Comparison of ENCODE assay signal across 15 mouse cellular contexts in the genomic region with DNA sequence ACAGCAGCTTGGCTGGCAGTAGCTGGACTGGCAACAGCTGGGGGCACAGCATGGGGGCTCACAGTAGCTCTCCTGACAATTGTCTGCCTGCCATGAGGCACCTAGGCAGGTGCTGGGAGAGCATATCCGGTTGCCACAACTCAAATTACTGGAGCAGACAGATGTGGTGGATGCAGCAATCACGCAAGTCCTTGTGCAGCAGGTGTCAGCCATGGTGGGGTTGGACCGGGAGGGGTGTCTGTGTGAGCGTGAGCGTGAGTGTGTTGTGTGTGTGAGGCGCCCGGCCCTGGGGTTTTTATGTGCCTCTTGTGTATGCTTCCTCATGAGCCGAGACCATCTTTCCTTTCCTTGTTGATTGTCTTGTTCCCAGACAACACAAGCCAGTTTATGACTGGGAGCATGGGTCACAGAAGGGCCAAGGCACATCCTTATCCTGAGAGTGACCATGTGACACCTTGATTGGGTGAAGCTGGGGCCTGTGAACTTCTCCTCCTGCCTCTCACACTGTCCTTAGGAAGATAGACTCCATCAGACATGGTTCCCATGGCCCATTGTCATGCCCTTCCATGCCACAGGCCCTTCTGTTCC. TPM values are rescaled to one million over a fixed set of nuclear protein-coding genes. Genes with fewer than 3 reads are reported as not detected.
A peak's percentile ranks its signal among the peaks of the same experiment; 100 is the strongest.
DNase-seq lines count a peak whose midpoint lies in the region; ATAC-seq lines count a peak whose summit lies in the region.
"Had no signal": no experiment of that assay in that cellular context is flagged by ENCODE, and none has a peak within 500 bp of the region (broad histone marks: within the 10 kb centered on the region; RNA-seq: fewer than 3 reads in every experiment).

A gene (minus strand): TSS at position 213 of the 588 bp plus-strand sequence.

- H3K9ac ChIP-seq in hindbrain, embryonic 12.5 days = no peak within 1 kb of the TSS
- no peak within 1 kb of the TSS for H3K9ac ChIP-seq in hindbrain, embryonic 13.5 days
- no peak within 1 kb of the TSS for H3K9ac ChIP-seq in forebrain, embryonic 11.5 days (ENCODE audit: low read length)
- no peak within 1 kb of the TSS for H3K9ac ChIP-seq in forebrain, embryonic 14.5 days (ENCODE audit: low read length)
- no peak within 1 kb of the TSS for H3K9ac ChIP-seq in midbrain, embryonic 14.5 days (replicated peaks; ENCODE audit: low read length)
- H3K9ac ChIP-seq: heart, embryonic 12.5 days; liver, embryonic 14.5 days had no signal

- ATAC-seq in hindbrain, embryonic 12.5 days (ENCODE audit: low FRiP score) = no peak
- no peak for ATAC-seq in hindbrain, embryonic 13.5 days (ENCODE audit: low FRiP score)
- ATAC-seq in forebrain, embryonic 11.5 days (replicated peaks; ENCODE audit: low FRiP score) = no peak
- no peak for ATAC-seq in forebrain, embryonic 14.5 days
- 0 out of 2 replicates have a peak, but pooled peaks have one; percentile 17 for ATAC-seq in midbrain, embryonic 14.5 days (ENCODE audit: low FRiP score, low TSS enrichment)

- no peaks in the 10 kb centered on the region for H3K9me3 ChIP-seq in hindbrain, embryonic 12.5 days (replicated peaks)
- H3K9me3 ChIP-seq in hindbrain, embryonic 13.5 days = no peaks in the 10 kb centered on the region
- no peaks in the 10 kb centered on the region for H3K9me3 ChIP-seq in forebrain, embryonic 11.5 days (ENCODE audit: control insufficient read depth, low read length)
- no peaks in the 10 kb centered on the region for H3K9me3 ChIP-seq in forebrain, embryonic 14.5 days (replicated peaks; ENCODE audit: control insufficient read depth, low read length)
- H3K9me3 ChIP-seq in midbrain, embryonic 14.5 days (ENCODE audit: control insufficient read depth, low read length) = no peaks in the 10 kb centered on the region
- H3K9me3 ChIP-seq: heart, embryonic 12.5 days had no signal

- H3K27me3 ChIP-seq in hindbrain, embryonic 12.5 days = no peaks in the 10 kb centered on the region
- no peaks in the 10 kb centered on the region for H3K27me3 ChIP-seq in hindbrain, embryonic 13.5 days
- H3K27me3 ChIP-seq in forebrain, embryonic 11.5 days (ENCODE audit: control insufficient read depth, insufficient read depth, low read length) = no peaks in the 10 kb centered on the region
- H3K27me3 ChIP-seq in forebrain, embryonic 14.5 days (replicated peaks; ENCODE audit: control insufficient read depth, insufficient read depth, low read length) = no peaks in the 10 kb centered on the region
- H3K27me3 ChIP-seq in midbrain, embryonic 14.5 days (ENCODE audit: control insufficient read depth, insufficient read depth, low read length) = no peaks in the 10 kb centered on the region
- H3K27me3 ChIP-seq: heart, embryonic 12.5 days had no signal

- H3K4me2 ChIP-seq in hindbrain, embryonic 12.5 days (replicated peaks) = no peak within 1 kb of the TSS
- H3K4me2 ChIP-seq in hindbrain, embryonic 13.5 days = no peak within 1 kb of the TSS
- no peak within 1 kb of the TSS for H3K4me2 ChIP-seq in forebrain, embryonic 11.5 days (ENCODE audit: low read depth, low read length, severe bottlenecking)
- no peak within 1 kb of the TSS for H3K4me2 ChIP-seq in forebrain, embryonic 14.5 days (ENCODE audit: low read length)
- no peak within 1 kb of the TSS for H3K4me2 ChIP-seq in midbrain, embryonic 14.5 days (ENCODE audit: low read length)
- H3K4me2 ChIP-seq: heart, embryonic 12.5 days had no signal

- H3K27ac ChIP-seq in hindbrain, embryonic 12.5 days = peak within 1 kb of the TSS; percentile 40; the same call in 1 of the 2 replicates
- H3K27ac ChIP-seq in hindbrain, embryonic 13.5 days = no peak within 1 kb of the TSS
- peak within 1 kb of the TSS; percentile 14 for H3K27ac ChIP-seq in forebrain, embryonic 11.5 days (ENCODE audit: low read depth, low read length)
- peak within 1 kb of the TSS; percentile 58 for H3K27ac ChIP-seq in forebrain, embryonic 14.5 days (ENCODE audit: low read depth, low read length)
- H3K27ac ChIP-seq in midbrain, embryonic 14.5 days (replicated peaks; ENCODE audit: low read depth, low read length) = peak within 1 kb of the TSS; percentile 37; the same call in 1 of the 2 replicates
- H3K27ac ChIP-seq: liver, embryonic 14.5 days had no signal

- H3K4me1 ChIP-seq in hindbrain, embryonic 12.5 days = peaks cover 12% of the 10 kb centered on the region
- H3K4me1 ChIP-seq in hindbrain, embryonic 13.5 days (replicated peaks) = peaks cover 10% of the 10 kb centered on the region; the same call in 1 of the 2 replicates
- no peaks in the 10 kb centered on the region for H3K4me1 ChIP-seq in forebrain, embryonic 11.5 days (replicated peaks; ENCODE audit: control insufficient read depth, insufficient read depth, low read length)
- H3K4me1 ChIP-seq in forebrain, embryonic 14.5 days (ENCODE audit: control insufficient read depth, insufficient read depth, low read length) = no peaks in the 10 kb centered on the region
- H3K4me1 ChIP-seq in midbrain, embryonic 14.5 days (ENCODE audit: control insufficient read depth, insufficient read depth, low read length) = no peaks in the 10 kb centered on the region

- no peak within 1 kb of the TSS for H3K4me3 ChIP-seq in hindbrain, embryonic 12.5 days
- H3K4me3 ChIP-seq in hindbrain, embryonic 13.5 days = no peak within 1 kb of the TSS
- no peak within 1 kb of the TSS for H3K4me3 ChIP-seq in forebrain, embryonic 11.5 days (ENCODE audit: low read depth, low read length)
- H3K4me3 ChIP-seq in forebrain, embryonic 14.5 days (ENCODE audit: low read depth, low read length) = no peak within 1 kb of the TSS
- no peak within 1 kb of the TSS for H3K4me3 ChIP-seq in midbrain, embryonic 14.5 days (replicated peaks; ENCODE audit: low read depth, low read length)
- H3K4me3 ChIP-seq: heart, embryonic 12.5 days had no signal

- 57% methylated on average over 8 of the region's 8 CpGs for WGBS in hindbrain, embryonic 12.5 days
- WGBS in hindbrain, embryonic 13.5 days = 63% methylated on average over 8 of the region's 8 CpGs
- WGBS in forebrain, embryonic 11.5 days = 64% methylated on average over 8 of the region's 8 CpGs
- 64% methylated on average over 8 of the region's 8 CpGs for WGBS in forebrain, embryonic 14.5 days
- 67% methylated on average over 8 of the region's 8 CpGs for WGBS in midbrain, embryonic 14.5 days

- no peaks in the 10 kb centered on the region for H3K36me3 ChIP-seq in hindbrain, embryonic 12.5 days
- no peaks in the 10 kb centered on the region for H3K36me3 ChIP-seq in hindbrain, embryonic 13.5 days
- no peaks in the 10 kb centered on the region for H3K36me3 ChIP-seq in forebrain, embryonic 11.5 days (ENCODE audit: control insufficient read depth, insufficient read depth, low read length)
- H3K36me3 ChIP-seq in forebrain, embryonic 14.5 days (ENCODE audit: control insufficient read depth, insufficient read depth, low read length) = no peaks in the 10 kb centered on the region
- no peaks in the 10 kb centered on the region for H3K36me3 ChIP-seq in midbrain, embryonic 14.5 days (ENCODE audit: control insufficient read depth, insufficient read depth, low read length)
- H3K36me3 ChIP-seq: heart, embryonic 12.5 days had no signal

- DNase-seq in forebrain, embryonic 11.5 days (ENCODE audit: low spot score) = no peak
- DNase-seq in forebrain, embryonic 14.5 days (ENCODE audit: low spot score) = no peak
- DNase-seq in midbrain, embryonic 14.5 days = no peak
- DNase-seq in cerebellum, adult 8-10 months = no peak
- no peak for DNase-seq in right cerebral cortex, postnatal 14 days
- DNase-seq: kidney, postnatal 14 days; layer of hippocampus, adult 9-11 months; lung, postnatal 14 days; spleen, adult 18-20 months; thymus, postnatal 14 days had no signal

RNA-seq across cellular contexts. Expression of the gene that starts here (rescaled TPM):
- not detected in 2 replicates for polyA plus RNA-seq in hindbrain, embryonic 12.5 days (2016; fragmentation: Nextera tagmentation; extraction: Ambion mirVana)
- polyA plus RNA-seq in hindbrain, embryonic 13.5 days (2015; fragmentation: Nextera tagmentation; extraction: Ambion mirVana) = not detected in 2 replicates
- not detected in 2 replicates for polyA plus RNA-seq in forebrain, embryonic 11.5 days (2014; fragmentation: Nextera tagmentation; extraction: Ambion mirVana)
- not detected in 2 replicates for polyA plus RNA-seq in forebrain, embryonic 14.5 days (2014; fragmentation: Nextera tagmentation; extraction: Ambion mirVana)
- polyA plus RNA-seq in midbrain, embryonic 14.5 days (2014; fragmentation: Nextera tagmentation; extraction: Ambion mirVana) = not detected in 2 replicates
- polyA plus RNA-seq: heart, embryonic 12.5 days; liver, embryonic 14.5 days; stomach, embryonic 16.5 days had no signal

Comparison
In these comparisons a context has a peak if more than half of its experiments do, and no peak if none do; other contexts are left out.
1. Peak in ATAC-seq and H3K27ac ChIP-seq in midbrain, embryonic 14.5 days; RNA of the gene not detected or under 1 TPM.